Mouse (Mus musculus) monocyte, adult 5-6 weeks (primary cell): Measurements from ENCODE around the gene Tmem108. TPM values are rescaled to one million over a fixed set of nuclear protein-coding genes. Genes with fewer than 3 reads are reported as not detected.

ENCODE experiments used
- ATAC-seq: fragments of 153-309, 156-312 bp; replicated peaks from 2 replicates; pipeline ENCODE4 v1.8.0; 2017; ENCODE audit warnings: mild to moderate bottlenecking; ENCODE audit not compliant: low TSS enrichment, insufficient number of reproducible peaks, severe bottlenecking, poor library complexity, low FRiP score
- total RNA-seq: library from RNA; stranded (forward); fragments of 200-1000, 200-491, 200-594 nt; gene quantifications from 3 replicates; pipeline ENCODE4 v1.2.3, GENCODE M21; 2017

The Tmem108 gene
- total RNA-seq, 1 experiment from 2014 or later = 0.48 TPM

GRCm38 (mm10) chr9:103449651-103450050, 312.0 kb downstream of the Tmem108 start:
- no peak for ATAC-seq

DNA sequence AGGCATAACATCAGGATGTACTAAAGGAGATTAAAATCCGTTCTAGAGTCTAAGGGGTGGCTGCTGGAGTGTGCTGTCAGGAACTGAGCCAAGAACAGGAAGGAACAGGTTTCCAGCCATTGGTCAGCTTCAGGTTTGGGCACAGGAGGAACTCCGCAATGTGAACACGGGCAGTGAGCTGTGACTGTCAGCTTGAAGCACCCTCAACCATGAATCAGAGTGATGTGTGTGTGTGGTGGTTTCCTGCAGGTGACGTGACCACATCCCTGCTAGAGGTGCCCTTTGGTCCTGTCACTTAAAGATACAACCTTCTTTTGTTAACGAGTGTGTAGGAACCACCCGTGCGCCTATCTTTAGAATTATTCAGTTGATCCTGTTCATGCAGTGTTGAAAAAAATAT, 312.5 kb downstream of the Tmem108 start:
- ATAC-seq = peak; percentile 80; the same call in 1 of the 2 replicates

- no peak for ATAC-seq
Measured at GRCm38 (mm10) chr9:103444656-103445055, 317.0 kb downstream of the Tmem108 start.

DNA sequence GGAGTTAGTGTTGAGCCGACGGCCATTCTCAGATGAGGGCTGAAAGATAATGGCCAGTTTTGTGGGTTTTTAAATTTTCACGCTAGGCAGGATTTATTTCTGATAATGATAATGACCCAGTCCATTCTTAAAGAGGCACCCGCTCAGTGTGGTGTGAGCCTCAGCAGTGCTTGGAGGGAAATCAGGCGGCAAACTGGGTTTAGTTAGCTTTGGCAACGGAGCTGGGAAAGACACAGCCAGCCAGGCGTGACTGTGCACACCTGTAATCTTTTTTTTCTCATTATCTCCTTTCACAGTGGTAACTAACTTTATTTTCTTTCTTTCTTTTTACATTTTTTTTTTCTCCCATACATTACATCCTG, 317.8 kb downstream of the Tmem108 start:
- no peak for ATAC-seq

DNA sequence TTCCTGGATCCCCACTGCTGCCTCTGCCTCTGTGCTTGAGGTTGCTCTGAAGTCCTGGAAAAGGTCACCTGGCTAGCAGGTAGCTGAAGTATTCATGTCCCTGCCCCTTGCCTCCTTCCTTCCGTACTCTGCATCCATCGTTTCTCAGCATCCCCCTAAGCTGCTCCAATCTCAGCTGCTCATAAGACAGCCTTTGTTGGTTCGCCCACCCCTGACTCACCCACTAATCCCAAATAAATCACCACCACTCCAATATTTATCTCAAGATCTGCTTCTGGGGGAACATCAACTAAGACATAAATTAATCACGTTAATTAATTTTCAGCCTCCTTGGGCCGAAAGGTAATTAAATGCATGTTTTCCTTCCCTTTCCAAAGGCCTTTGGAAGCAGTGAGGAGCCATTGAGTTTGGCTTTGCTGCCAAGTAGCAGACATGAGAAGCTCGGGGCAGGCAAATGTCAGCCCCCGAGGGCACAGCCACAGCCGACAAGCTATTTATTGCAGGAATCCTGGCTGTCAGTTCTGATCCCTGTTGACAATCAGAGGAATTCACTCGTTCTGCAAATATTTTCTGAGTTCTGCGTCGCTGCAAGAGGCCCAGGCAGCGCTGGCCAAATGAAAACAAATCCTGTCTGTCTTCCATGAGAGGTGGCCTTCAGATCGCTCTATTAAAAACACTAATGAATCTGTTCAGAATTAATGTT, 318.4 kb downstream of the Tmem108 start:
- ATAC-seq = no peak

DNA sequence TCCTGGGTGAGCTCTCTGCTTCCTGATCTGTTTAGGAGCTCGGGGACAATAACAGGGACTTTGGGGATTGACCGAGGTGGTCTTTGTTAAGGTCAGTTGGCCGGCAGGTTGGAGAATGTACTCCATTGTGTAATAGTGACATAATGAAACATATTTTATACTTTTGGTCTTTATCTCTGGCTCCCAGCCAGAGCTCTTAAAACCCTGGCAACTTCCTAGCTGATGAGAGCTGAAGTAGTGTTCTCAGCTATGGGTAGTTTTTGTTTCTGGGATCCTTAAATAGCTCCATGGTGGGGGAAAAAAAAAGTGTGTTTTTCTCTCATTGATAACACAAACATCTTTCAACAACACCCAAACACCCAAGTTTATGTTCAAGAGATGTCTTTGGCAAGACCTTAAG, 321.0 kb downstream of the Tmem108 start:
- ATAC-seq = no peak

DNA sequence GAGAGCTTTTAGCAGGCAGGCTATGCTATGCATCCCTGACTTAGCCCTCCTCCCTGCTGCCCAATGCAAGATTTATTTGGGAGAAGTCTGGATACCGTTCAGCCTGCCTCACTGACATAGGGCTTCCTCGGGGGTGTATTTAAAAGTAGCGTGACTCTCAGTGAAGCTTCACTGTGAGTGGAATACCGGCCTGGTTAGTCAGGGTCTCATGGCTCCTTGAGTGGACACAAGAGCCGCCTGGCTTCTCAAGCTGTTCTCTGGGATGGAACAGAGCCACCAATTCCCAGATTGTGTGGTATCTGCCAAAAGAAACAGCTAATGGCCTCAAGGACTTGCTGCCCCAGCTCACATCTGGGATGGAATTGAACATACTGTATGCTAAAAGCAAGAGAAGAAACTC, 324.5 kb downstream of the Tmem108 start:
- no peak for ATAC-seq

- ATAC-seq = no peak; the same call in 1 of the 2 replicates
Measured at GRCm38 (mm10) chr9:103434116-103434515, 327.5 kb downstream of the Tmem108 start.

Other genes starting within 250 kb of the Tmem108 start
- 1.7 to 5.4 TPM (median 1.8 TPM) in 3 replicates for gene Nphp3, start 240.7 kb upstream of the Tmem108 start, total RNA-seq